Mouse (Mus musculus) retina, postnatal 1 day (tissue): Measurements from ENCODE around the gene Mef2a.

Experiments
- DNase-seq: peaks from one replicate; pipeline ENCODE4 v3.0.0-alpha.2; 2012

The Mef2a gene

GRCm38 (mm10) chr7:67243121-67243893, 129.4 kb downstream of the Mef2a start:
- peak; percentile 60 for DNase-seq

GRCm38 (mm10) chr7:67241969-67242368, 130.7 kb downstream of the Mef2a start:
- no peak for DNase-seq

- no peak for DNase-seq
Observed at GRCm38 (mm10) chr7:67237752-67238151, 134.9 kb downstream of the Mef2a start.

GRCm38 (mm10) chr7:67236351-67236750, 136.3 kb downstream of the Mef2a start:
- no peak for DNase-seq

GRCm38 (mm10) chr7:67234797-67235196, 137.9 kb downstream of the Mef2a start:
- DNase-seq: no peak

GRCm38 (mm10) chr7:67232504-67232903, 140.2 kb downstream of the Mef2a start:
- no peak for DNase-seq

- DNase-seq: no peak
Observed at GRCm38 (mm10) chr7:67230640-67231140, 142.0 kb downstream of the Mef2a start.

GRCm38 (mm10) chr7:67230221-67230620, 142.4 kb downstream of the Mef2a start:
- DNase-seq: peak; percentile 30

GRCm38 (mm10) chr7:67229701-67230100, 143.0 kb downstream of the Mef2a start:
- DNase-seq: no peak

GRCm38 (mm10) chr7:67228891-67229602, 143.6 kb downstream of the Mef2a start:
- peak; percentile 59 for DNase-seq

GRCm38 (mm10) chr7:67228390-67228789, 144.3 kb downstream of the Mef2a start:
- DNase-seq: no peak

GRCm38 (mm10) chr7:67227538-67227937, 145.1 kb downstream of the Mef2a start:
- DNase-seq: no peak

- DNase-seq: no peak
Observed at GRCm38 (mm10) chr7:67225943-67226625, 146.6 kb downstream of the Mef2a start.

- peak; percentile 96 for DNase-seq
Observed at GRCm38 (mm10) chr7:67222220-67222862, 150.3 kb downstream of the Mef2a start, which contains the start of gene Lysmd4. Gene Lysmd4 (plus strand): TSS chr7:67222544.

GRCm38 (mm10) chr7:67217025-67217424, 155.6 kb downstream of the Mef2a start:
- peak; percentile 70 for DNase-seq

GRCm38 (mm10) chr7:67216351-67216750, 156.3 kb downstream of the Mef2a start:
- DNase-seq: no peak

GRCm38 (mm10) chr7:67213589-67213988, 159.1 kb downstream of the Mef2a start:
- no peak for DNase-seq

GRCm38 (mm10) chr7:67211971-67212370, 160.7 kb downstream of the Mef2a start:
- no peak for DNase-seq

GRCm38 (mm10) chr7:67211341-67211740, 161.3 kb downstream of the Mef2a start:
- no peak for DNase-seq

GRCm38 (mm10) chr7:67210004-67210833, 162.4 kb downstream of the Mef2a start:
- no peak for DNase-seq

GRCm38 (mm10) chr7:67208317-67208716, 164.3 kb downstream of the Mef2a start:
- no peak for DNase-seq

GRCm38 (mm10) chr7:67207701-67208100, 165.0 kb downstream of the Mef2a start:
- no peak for DNase-seq
